Mouse (Mus musculus) G1E (cell line): ENCODE data around the gene Cort. TPM values are rescaled to one million over a fixed set of nuclear protein-coding genes. Genes with fewer than 3 reads are reported as not detected.
A peak's percentile ranks its signal among the peaks of the same experiment; 100 is the strongest.
"Not testable (repeated sequence)": the region's sequence is repeated elsewhere in the genome, so short reads cannot be mapped to it uniquely, and the experiment has no call there.

ENCODE experiments used
- ATAC-seq: 2 replicates; pipeline ENCODE4 v1.8.0; 2016; ENCODE audit warnings: mild to moderate bottlenecking; ENCODE audit not compliant: insufficient number of reproducible peaks, poor library complexity, low FRiP score, severe bottlenecking; ENCODE audit errors: extremely low read depth
- DNase-seq: peaks from one replicate; pipeline ENCODE4 v3.0.0; 2012; ENCODE audit warnings: low spot score
- H3K27me3 ChIP-seq: 2 replicates; pipeline ENCODE4 v1.6.1; 2012; ENCODE audit warnings: mild to moderate bottlenecking, low read length, inconsistent platforms; ENCODE audit not compliant: insufficient read depth
- H3K36me3 ChIP-seq: replicated peaks from 2 replicates; pipeline ENCODE3; 2012; ENCODE audit warnings: mild to moderate bottlenecking, inconsistent platforms
- H3K4me1 ChIP-seq: 2 replicates; pipeline ENCODE4 v1.6.1; 2012; ENCODE audit warnings: low read depth, low read length, inconsistent platforms, mixed read lengths; ENCODE audit not compliant: insufficient read depth
- H3K4me3 ChIP-seq: 2 replicates; pipeline ENCODE4 v1.5.1; 2012; ENCODE audit warnings: low read depth, mild to moderate bottlenecking, inconsistent platforms, low read length, moderate library complexity, mixed read lengths
- H3K9me3 ChIP-seq: replicated peaks from 2 replicates; pipeline ENCODE4 v1.6.1; 2012; ENCODE audit warnings: inconsistent platforms
- CTCF ChIP-seq: IDR thresholded peaks from 2 replicates; pipeline ENCODE4 v1.5.1; 2012; ENCODE audit warnings: low read depth, low read length, inconsistent platforms, mixed read lengths
- GATA1 ChIP-seq: IDR thresholded peaks from 2 replicates; pipeline ENCODE4 v1.6.1; 2012; ENCODE audit warnings: borderline replicate concordance, low read length, inconsistent platforms, mixed read lengths
- GATA2 ChIP-seq: IDR thresholded peaks from 2 replicates; pipeline ENCODE4 v1.6.1; 2012; ENCODE audit warnings: low read depth, low read length, inconsistent platforms, borderline replicate concordance
- POLR2AphosphoS5 ChIP-seq: IDR thresholded peaks from 2 replicates; pipeline ENCODE4 v1.6.1; 2012; ENCODE audit warnings: low read depth, low read length, inconsistent platforms; ENCODE audit not compliant: insufficient replicate concordance
- TAL1 ChIP-seq: conservative IDR thresholded peaks from 2 replicates; pipeline ENCODE4 v1.6.1; 2012; ENCODE audit warnings: low read depth, low read length, inconsistent platforms, mixed read lengths
- polyA plus RNA-seq: library from polyadenylated mRNA; stranded (reverse); fragments of >175 nt; gene quantifications from 2 replicates; pipeline ENCODE4 v1.2.3, GENCODE M21; 2012
- total RNA-seq, 2 experiments: library from RNA; stranded (forward) in 1 of 2; stranded (reverse) in 1 of 2; fragments of 200-1000 nt in 1 of 2; fragments of >200 nt in 1 of 2; fragmentation: Nextera tagmentation in 1 of 2; gene quantifications; 2 replicates each; pipeline ENCODE4 v1.2.3; 2014 to 2017

The Cort gene
- total and polyA plus RNA-seq, 3 experiments: 0.44 to 8.2 (median 1.8) TPM

- TF ChIP-seq GATA1: no peak
- TF ChIP-seq GATA2: no peak
- no peak for TF ChIP-seq CTCF
- TF ChIP-seq POLR2AphosphoS5: no peak
- no peak for TF ChIP-seq TAL1
- Histone ChIP-seq H3K9me3 (no peaks in the 10 kb centered on the region), H3K27me3 (no peaks in the 10 kb centered on the region), H3K4me1 (peaks cover 25% of the 10 kb centered on the region), H3K4me3 (peak within 1 kb of the TSS; percentile 91), H3K36me3 (peaks cover 29% of the 10 kb centered on the region)
- ATAC-seq (peak; percentile 92), DNase-seq (peak; percentile 69)
These were observed 22.5 kb downstream of the Cort start, which contains the start of gene Dffa for GRCm38 (mm10) chr4:149103875-149104561. TSS of gene Dffa (plus strand) at chr4:149104146.

GRCm38 (mm10) chr4:149101456-149101855 lies 25.1 kb downstream of the Cort start:
- DNase-seq: no peak

GRCm38 (mm10) chr4:149100449-149100848 lies 26.1 kb downstream of the Cort start:
- not testable (repeated sequence) for H3K27me3 ChIP-seq, H3K4me3 ChIP-seq, ATAC-seq, DNase-seq, H3K9me3 ChIP-seq
- Histone ChIP-seq H3K4me1 (peaks cover 46% of the 10 kb centered on the region), H3K36me3 (peaks cover 18% of the 10 kb centered on the region)

More at GRCm38 (mm10) chr4:149101456-149101855, 25.1 kb downstream of the Cort start:
- Histone ChIP-seq H3K36me3 (peaks cover 14% of the 10 kb centered on the region), H3K4me3 (no peak overlapping the region), H3K4me1 (peaks cover 41% of the 10 kb centered on the region), H3K9me3 (no peaks in the 10 kb centered on the region), H3K27me3 (no peaks in the 10 kb centered on the region)
- ATAC-seq: no peak
- TF ChIP-seq GATA2 (no peak), TAL1 (no peak), POLR2AphosphoS5 (no peak), CTCF (no peak), GATA1 (no peak)

GRCm38 (mm10) chr4:149099369-149100017 lies 27.1 kb downstream of the Cort start, which contains the start of gene Pex14:
TSS of gene Pex14 (minus strand) at chr4:149099876.
- no peaks in the 10 kb centered on the region for H3K9me3 ChIP-seq
- TF ChIP-seq GATA2: no peak
- no peak for TF ChIP-seq POLR2AphosphoS5
- TF ChIP-seq TAL1: no peak
- TF ChIP-seq CTCF: no peak
- TF ChIP-seq GATA1: no peak
- H3K27me3 ChIP-seq: no peaks in the 10 kb centered on the region
- H3K4me3 ChIP-seq: peak within 1 kb of the TSS; percentile 98
- ATAC-seq: peak; percentile 54
- H3K4me1 ChIP-seq: peaks cover 36% of the 10 kb centered on the region
- DNase-seq: peak; percentile 87
- peaks cover 20% of the 10 kb centered on the region for H3K36me3 ChIP-seq

GRCm38 (mm10) chr4:149098571-149098970 lies 28.0 kb downstream of the Cort start:
- Histone ChIP-seq H3K4me1 (peaks cover 36% of the 10 kb centered on the region), H3K4me3 (peak overlapping the region; percentile 98), H3K36me3 (peaks cover 27% of the 10 kb centered on the region), H3K27me3 (no peaks in the 10 kb centered on the region), H3K9me3 (no peaks in the 10 kb centered on the region)
- no peak for ATAC-seq
- no peak for DNase-seq
- TF ChIP-seq TAL1 (no peak), GATA2 (no peak), POLR2AphosphoS5 (no peak), CTCF (no peak), GATA1 (no peak)

- Histone ChIP-seq H3K36me3 (peaks cover 28% of the 10 kb centered on the region), H3K9me3 (no peaks in the 10 kb centered on the region), H3K4me3 (peak overlapping the region; percentile 98; the same call in 1 of the 2 replicates), H3K4me1 (peaks cover 36% of the 10 kb centered on the region), H3K27me3 (no peaks in the 10 kb centered on the region)
- ATAC-seq (no peak), DNase-seq (no peak)
- TF ChIP-seq POLR2AphosphoS5: no peak
- no peak for TF ChIP-seq TAL1
- no peak for TF ChIP-seq CTCF
- no peak for TF ChIP-seq GATA2
- no peak for TF ChIP-seq GATA1
These were observed 28.6 kb downstream of the Cort start for GRCm38 (mm10) chr4:149097956-149098355.
